Comparison of ENCODE assay signal across 25 mouse cellular contexts in genomic region chr5:111287571-111287970, GRCm38 (mm10). TPM values are rescaled to one million over a fixed set of nuclear protein-coding genes. Genes with fewer than 3 reads are reported as not detected.
DNase-seq lines count a peak whose midpoint lies in the region; ATAC-seq and TF ChIP-seq lines count a peak whose summit lies in the region.
"Had no signal": no experiment of that assay in that cellular context is flagged by ENCODE, and none has a peak within 500 bp of the region (broad histone marks: within the 10 kb centered on the region; RNA-seq: fewer than 3 reads in every experiment).

No protein-coding gene starts in this region.

- DNase-seq in liver, adult 2 months (ENCODE audit: extremely low read depth, low read depth, low spot score), result peak; percentile 32
- DNase-seq in liver, embryonic 11.5 days (ENCODE audit: low spot score), result no peak
- peak; percentile 70 for DNase-seq in midbrain, embryonic 11.5 days (ENCODE audit: low spot score, missing footprints)
- no peak for DNase-seq in midbrain, postnatal 0 days (ENCODE audit: low spot score)
- DNase-seq in ZHBTc4 (ENCODE audit: low read depth, low spot score), result peak; percentile 82
- peak; percentile 14 for DNase-seq in liver, postnatal 0 days
- DNase-seq in c-Kit-positive CD71-positive TER-119-positive erythroid progenitor cells, embryonic 14.5 days (ENCODE audit: low spot score), result no peak
- DNase-seq: adrenal gland, adult 2 months; adrenal gland, postnatal 14 days; B cell, adult 2 months; cerebellum, adult 18-20 months; cerebellum, adult 9-10 months; cerebellum, postnatal 14 days; gastrocnemius, postnatal 10 days; gastrocnemius, postnatal 36 days; heart, adult 2 months; heart, postnatal 14 days; heart, postnatal 4 days had no signal

- no peak overlapping the region for H3K27ac ChIP-seq in liver, adult 2 months (replicated peaks; ENCODE audit: insufficient read depth, low read depth, low read length)
- no peak overlapping the region for H3K27ac ChIP-seq in liver, embryonic 11.5 days (ENCODE audit: low read depth, low read length)
- H3K27ac ChIP-seq in midbrain, embryonic 11.5 days (ENCODE audit: low read depth, low read length), result no peak overlapping the region
- no peak overlapping the region for H3K27ac ChIP-seq in midbrain, postnatal 0 days (ENCODE audit: low read depth, low read length)
- no peak overlapping the region for H3K27ac ChIP-seq in liver, postnatal 0 days (ENCODE audit: low read depth)
- H3K27ac ChIP-seq: forebrain, embryonic 15.5 days; heart, adult 2 months; heart, embryonic 10.5 days; heart, embryonic 13.5 days; hindbrain, embryonic 14.5 days; hindbrain, postnatal 0 days had no signal

- H3K9me3 ChIP-seq in liver, embryonic 11.5 days (ENCODE audit: control insufficient read depth, low read length), result no peaks in the 10 kb centered on the region
- no peaks in the 10 kb centered on the region for H3K9me3 ChIP-seq in midbrain, embryonic 11.5 days (ENCODE audit: control insufficient read depth, low read length)
- H3K9me3 ChIP-seq in midbrain, postnatal 0 days (ENCODE audit: low read length), result no peaks in the 10 kb centered on the region
- H3K9me3 ChIP-seq in liver, postnatal 0 days (ENCODE audit: low read length), result no peaks in the 10 kb centered on the region
- H3K9me3 ChIP-seq: forebrain, embryonic 15.5 days; heart, embryonic 10.5 days; heart, embryonic 13.5 days had no signal

- no peak for TF ChIP-seq CTCF in liver, adult 2 months (IDR thresholded peaks at IDR 0.05; ENCODE audit: low read depth, low read length)
- no peak for TF ChIP-seq CTCF in midbrain, postnatal 0 days (IDR thresholded peaks at IDR 0.05)
- TF ChIP-seq CTCF in liver, postnatal 0 days (IDR thresholded peaks at IDR 0.05; ENCODE audit: low read depth), result no peak

- WGBS in liver, adult 2 months, result 36% methylated on average over 5 of the region's 5 CpGs
- WGBS in liver, embryonic 11.5 days, result 65% methylated on average over 5 of the region's 5 CpGs
- WGBS in midbrain, embryonic 11.5 days, result 73% methylated on average over 5 of the region's 5 CpGs
- 64% methylated on average over 5 of the region's 5 CpGs for WGBS in midbrain, postnatal 0 days
- WGBS in liver, postnatal 0 days (ENCODE audit: insufficient replicate concordance), result 58% methylated on average over 5 of the region's 5 CpGs

- no peak for ATAC-seq in liver, embryonic 11.5 days (replicated peaks; ENCODE audit: low FRiP score)
- no peak for ATAC-seq in midbrain, embryonic 11.5 days (ENCODE audit: low FRiP score)
- no peak for ATAC-seq in midbrain, postnatal 0 days (ENCODE audit: low FRiP score)
- no peak for ATAC-seq in liver, postnatal 0 days
- no peak for ATAC-seq in cerebellum, adult (ENCODE audit: insufficient number of reproducible peaks, low FRiP score, low TSS enrichment)
- ATAC-seq: forebrain, embryonic 15.5 days; hindbrain, postnatal 0 days; inflammation-experienced regulatory T-cells, adult 6 months had no signal

- H3K4me3 ChIP-seq in liver, adult 2 months (ENCODE audit: insufficient read depth, low read depth, low read length), result no peak overlapping the region
- no peak overlapping the region for H3K4me3 ChIP-seq in liver, embryonic 11.5 days (ENCODE audit: low read depth, low read length)
- no peak overlapping the region for H3K4me3 ChIP-seq in midbrain, embryonic 11.5 days (ENCODE audit: low read depth, low read length)
- no peak overlapping the region for H3K4me3 ChIP-seq in midbrain, postnatal 0 days (ENCODE audit: low read depth, low read length)
- no peak overlapping the region for H3K4me3 ChIP-seq in liver, postnatal 0 days (ENCODE audit: low read depth, low read length)
- H3K4me3 ChIP-seq: forebrain, embryonic 15.5 days; heart, adult 2 months; heart, embryonic 10.5 days; heart, embryonic 13.5 days had no signal

- H3K4me1 ChIP-seq in liver, adult 2 months (ENCODE audit: control insufficient read depth, insufficient read depth, low read length), result peaks cover 10% of the 10 kb centered on the region
- no peaks in the 10 kb centered on the region for H3K4me1 ChIP-seq in liver, embryonic 11.5 days (replicated peaks; ENCODE audit: control insufficient read depth, insufficient read depth, low read length)
- H3K4me1 ChIP-seq in midbrain, embryonic 11.5 days (ENCODE audit: control insufficient read depth, insufficient read depth, low read length), result no peaks in the 10 kb centered on the region
- H3K4me1 ChIP-seq in midbrain, postnatal 0 days (ENCODE audit: insufficient read depth, low read length), result no peaks in the 10 kb centered on the region
- H3K4me1 ChIP-seq in liver, postnatal 0 days (ENCODE audit: insufficient read depth), result peaks cover 4% of the 10 kb centered on the region; the same call in 1 of the 2 replicates

- H3K79me2 ChIP-seq in liver, adult 2 months (ENCODE audit: control insufficient read depth, insufficient read depth, low read length), result no peaks in the 10 kb centered on the region

- no peak for TF ChIP-seq EP300 in liver, postnatal 0 days (IDR thresholded peaks at IDR 0.05; ENCODE audit: low read depth)

- no peak overlapping the region for H3K4me2 ChIP-seq in liver, embryonic 11.5 days
- H3K4me2 ChIP-seq in midbrain, embryonic 11.5 days, result no peak overlapping the region
- H3K4me2 ChIP-seq in midbrain, postnatal 0 days (ENCODE audit: low read depth, low read length, poor library complexity, severe bottlenecking), result no peak overlapping the region
- peak overlapping the region; percentile 55; the same call in 1 of the 2 replicates for H3K4me2 ChIP-seq in liver, postnatal 0 days (ENCODE audit: low read depth, low read length)
- H3K4me2 ChIP-seq: forebrain, embryonic 15.5 days; heart, embryonic 13.5 days; hindbrain, embryonic 14.5 days had no signal

- H3K9ac ChIP-seq in liver, adult 2 months (ENCODE audit: low read depth, low read length), result no peak overlapping the region
- H3K9ac ChIP-seq in liver, embryonic 11.5 days (ENCODE audit: low read depth, low read length), result no peak overlapping the region
- no peak overlapping the region for H3K9ac ChIP-seq in midbrain, embryonic 11.5 days (ENCODE audit: low read length)
- H3K9ac ChIP-seq in midbrain, postnatal 0 days (replicated peaks; ENCODE audit: low read length, poor library complexity, severe bottlenecking), result no peak overlapping the region
- H3K9ac ChIP-seq in liver, postnatal 0 days (replicated peaks), result no peak overlapping the region; the same call in 1 of the 2 replicates
- H3K9ac ChIP-seq: forebrain, embryonic 15.5 days; heart, embryonic 13.5 days; hindbrain, embryonic 14.5 days had no signal

- TF ChIP-seq POLR2A in liver, adult 2 months (IDR thresholded peaks at IDR 0.05; ENCODE audit: extremely low read depth, insufficient read depth, low read length), result no peak

- H3K27me3 ChIP-seq in liver, adult 2 months (ENCODE audit: control insufficient read depth, insufficient read depth, low read length), result no peaks in the 10 kb centered on the region
- H3K27me3 ChIP-seq in liver, embryonic 11.5 days (replicated peaks; ENCODE audit: control insufficient read depth, insufficient read depth, low read length), result no peaks in the 10 kb centered on the region
- H3K27me3 ChIP-seq in midbrain, embryonic 11.5 days (ENCODE audit: control insufficient read depth, insufficient read depth, low read length), result no peaks in the 10 kb centered on the region
- H3K27me3 ChIP-seq in midbrain, postnatal 0 days (ENCODE audit: insufficient read depth, low read length), result no peaks in the 10 kb centered on the region
- H3K27me3 ChIP-seq in liver, postnatal 0 days (ENCODE audit: insufficient read depth, low read length), result no peaks in the 10 kb centered on the region
- H3K27me3 ChIP-seq: forebrain, embryonic 15.5 days; heart, embryonic 13.5 days had no signal

- H3K36me3 ChIP-seq in liver, adult 2 months (ENCODE audit: control insufficient read depth, insufficient read depth, low read length), result no peaks in the 10 kb centered on the region
- H3K36me3 ChIP-seq in liver, embryonic 11.5 days (ENCODE audit: control insufficient read depth, insufficient read depth, low read length), result no peaks in the 10 kb centered on the region; the same call in 1 of the 2 replicates
- H3K36me3 ChIP-seq in midbrain, embryonic 11.5 days (ENCODE audit: control insufficient read depth, insufficient read depth, low read length), result peaks cover 5% of the 10 kb centered on the region; the same call in 1 of the 2 replicates
- peaks cover 51% of the 10 kb centered on the region for H3K36me3 ChIP-seq in midbrain, postnatal 0 days (ENCODE audit: insufficient read depth, low read length)
- no peaks in the 10 kb centered on the region for H3K36me3 ChIP-seq in liver, postnatal 0 days (replicated peaks; ENCODE audit: insufficient read depth, low read length)

RNA-seq across cellular contexts. Expression of gene Pitpnb, which starts 43.0 kb away (rescaled TPM):
- 19.3 and 23.4 TPM in 2 replicates for total RNA-seq in liver, adult 2 months (2014; rRNA removed)
- polyA plus RNA-seq in liver, adult 2 months (2012; rRNA removed), result 45.2 and 48.6 TPM in 2 replicates
- polyA plus RNA-seq in liver, embryonic 11.5 days (2014; fragmentation: Nextera tagmentation; extraction: Ambion mirVana), result 81.0 and 85.3 TPM in 2 replicates
- 118 and 136 TPM in 2 replicates for polyA plus RNA-seq in midbrain, embryonic 11.5 days (2014; fragmentation: Nextera tagmentation; extraction: Ambion mirVana)
- total RNA-seq in midbrain, postnatal 0 days (2014; rRNA removed), result 9.4 and 12.8 TPM in 2 replicates
- polyA plus RNA-seq in midbrain, postnatal 0 days (2015; fragmentation: Nextera tagmentation; extraction: Ambion mirVana), result 78.9 and 84.3 TPM in 2 replicates
- 37.6 and 40.2 TPM in 2 replicates for polyA plus RNA-seq in liver, postnatal 0 days (2015; fragmentation: Nextera tagmentation; extraction: Ambion mirVana)

Comparison
In these comparisons a context has a peak if more than half of its experiments do, and no peak if none do; other contexts are left out.
1. DNase-seq: peak in liver, adult 2 months (single experiment), midbrain, embryonic 11.5 days (single experiment), ZHBTc4 (single experiment) and liver, postnatal 0 days (single experiment); none in liver, embryonic 11.5 days (single experiment), midbrain, postnatal 0 days (single experiment) and c-Kit-positive CD71-positive TER-119-positive erythroid progenitor cells, embryonic 14.5 days (single experiment).